Mouse (Mus musculus): ENCODE data around the gene Hist1h4m. TPM values are rescaled to one million over a fixed set of nuclear protein-coding genes. Genes with fewer than 3 reads are reported as not detected.
"Not testable (repeated sequence)": the region's sequence is repeated elsewhere in the genome, so short reads cannot be mapped to it uniquely, and the experiment has no call there.

The Hist1h4m gene
- polyA plus RNA-seq, 1 experiment from 2014 or later: not detected

DNA sequence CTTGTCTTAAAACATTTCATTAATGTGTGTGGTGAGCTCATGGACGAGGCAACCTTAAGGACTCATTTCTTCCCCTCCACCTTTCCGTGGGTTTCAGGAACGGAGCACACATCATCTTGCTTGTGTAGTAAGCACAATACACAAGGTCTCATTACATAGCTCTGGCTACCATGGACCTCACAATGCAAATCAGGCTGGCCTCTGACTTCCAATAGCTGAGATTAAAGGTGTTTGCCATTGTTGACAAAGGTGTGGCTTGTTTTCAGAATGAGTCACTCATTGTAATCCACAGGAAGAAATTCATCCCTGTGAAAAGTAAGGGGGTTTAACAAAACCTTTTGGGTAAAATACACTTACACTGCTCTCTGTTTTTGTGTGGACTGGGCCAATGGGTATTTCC lies 17.0 kb downstream of the Hist1h4m start:
- Histone ChIP-seq H3K4me3 (replicated peaks) (no peak overlapping the region), H3K27me3 (no peaks in the 10 kb centered on the region), H3K4me1 (no peaks in the 10 kb centered on the region), H3K9me3 (no peaks in the 10 kb centered on the region), H3K27ac (no peak overlapping the region), H3K36me3 (replicated peaks) (no peaks in the 10 kb centered on the region), H3K9ac (no peak overlapping the region), H3K4me2 (no peak overlapping the region)
- no peak for ATAC-seq (ENCODE audit: low FRiP score)
- WGBS: 78% methylated on average over 3 of the region's 3 CpGs

DNA sequence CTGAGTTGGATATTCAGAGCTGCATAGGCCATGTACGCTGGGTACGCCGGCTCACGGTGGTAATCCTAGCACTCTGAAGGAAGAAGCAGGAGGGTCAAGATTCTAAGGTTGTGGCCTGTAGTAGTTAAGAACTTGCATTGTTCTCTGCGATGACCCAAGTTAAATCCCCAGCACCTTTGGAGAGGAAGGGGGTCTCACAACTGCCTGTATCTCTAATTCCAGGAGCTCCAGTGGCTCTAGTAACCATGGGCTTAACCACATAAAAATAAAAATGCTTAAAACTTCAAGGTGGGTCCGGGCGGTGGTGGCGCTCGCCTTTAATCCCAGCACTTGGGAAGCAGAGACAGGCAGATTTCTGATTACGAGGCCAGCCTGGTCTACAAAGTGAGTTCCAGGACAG lies 18.8 kb downstream of the Hist1h4m start:
- H3K4me3 ChIP-seq (replicated peaks): no peak overlapping the region
- 88% methylated on average over 10 of the region's 10 CpGs for WGBS

DNA sequence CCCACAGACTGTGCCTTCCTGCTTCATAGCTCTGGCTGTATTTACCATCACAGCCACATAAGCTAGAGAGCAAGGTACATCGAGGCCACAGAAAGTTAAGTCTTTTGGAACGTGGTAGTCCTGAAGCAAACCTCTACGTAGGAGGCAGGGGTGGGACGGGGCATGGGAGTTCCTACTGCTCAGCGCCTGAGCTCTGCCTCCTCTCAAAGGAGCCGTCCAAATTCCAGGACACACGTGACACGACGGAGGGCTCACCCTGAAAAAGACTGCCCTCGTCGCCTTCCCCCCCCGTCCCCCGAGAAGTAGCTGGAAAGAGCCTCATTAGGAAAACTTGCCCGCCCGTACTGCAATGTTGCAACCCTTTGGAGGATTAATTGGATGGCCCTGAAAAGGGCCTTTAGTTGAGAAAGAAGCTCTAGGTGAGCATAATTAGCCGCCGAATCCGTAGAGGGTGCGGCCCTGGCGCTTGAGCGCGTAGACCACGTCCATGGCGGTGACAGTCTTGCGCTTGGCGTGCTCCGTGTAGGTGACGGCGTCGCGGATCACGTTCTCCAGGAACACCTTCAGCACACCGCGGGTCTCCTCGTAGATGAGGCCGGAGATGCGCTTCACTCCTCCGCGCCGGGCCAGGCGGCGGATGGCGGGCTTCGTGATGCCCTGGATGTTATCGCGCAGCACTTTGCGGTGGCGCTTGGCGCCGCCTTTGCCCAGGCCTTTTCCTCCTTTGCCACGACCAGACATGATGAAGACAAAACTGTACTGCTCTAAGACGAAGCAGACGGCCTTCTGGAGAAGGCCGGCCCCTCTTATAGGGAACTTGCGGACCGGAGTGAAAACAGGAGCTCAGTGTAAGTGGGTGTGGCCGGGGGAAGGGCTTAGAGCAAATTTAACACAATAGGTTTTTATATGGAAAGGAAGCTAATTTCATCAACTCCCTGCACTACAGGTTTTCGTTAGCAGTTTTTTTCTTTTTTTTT lies 20.2 kb downstream of the Hist1h4m start, which contains the start of gene Hist1h4n:
Gene Hist1h4n, minus strand, starts transcription at position 779 of the 977 bp plus-strand sequence.
- not testable (repeated sequence) for H3K36me3 ChIP-seq (replicated peaks); H3K4me1 ChIP-seq; H3K27me3 ChIP-seq; H3K9ac ChIP-seq; H3K9me3 ChIP-seq
- ATAC-seq (ENCODE audit: low FRiP score): peak; percentile 84
- Histone ChIP-seq H3K4me3 (replicated peaks) (peak within 1 kb of the TSS; percentile 21), H3K4me2 (peak within 1 kb of the TSS; percentile 40), H3K27ac (peak within 1 kb of the TSS; percentile 81)
- under 1% methylated on average over 26 of the region's 58 CpGs for WGBS

More for the DNA sequence above, 18.8 kb downstream of the Hist1h4m start:
- Histone ChIP-seq H3K36me3 (replicated peaks) (no peaks in the 10 kb centered on the region), H3K4me1 (no peaks in the 10 kb centered on the region), H3K27me3 (no peaks in the 10 kb centered on the region), H3K4me2 (no peak overlapping the region; the same call in 1 of the 2 replicates), H3K27ac (peak overlapping the region; percentile 61; the same call in 1 of the 2 replicates), H3K9me3 (no peaks in the 10 kb centered on the region), H3K9ac (no peak overlapping the region)
- ATAC-seq (ENCODE audit: low FRiP score): no peak

DNA sequence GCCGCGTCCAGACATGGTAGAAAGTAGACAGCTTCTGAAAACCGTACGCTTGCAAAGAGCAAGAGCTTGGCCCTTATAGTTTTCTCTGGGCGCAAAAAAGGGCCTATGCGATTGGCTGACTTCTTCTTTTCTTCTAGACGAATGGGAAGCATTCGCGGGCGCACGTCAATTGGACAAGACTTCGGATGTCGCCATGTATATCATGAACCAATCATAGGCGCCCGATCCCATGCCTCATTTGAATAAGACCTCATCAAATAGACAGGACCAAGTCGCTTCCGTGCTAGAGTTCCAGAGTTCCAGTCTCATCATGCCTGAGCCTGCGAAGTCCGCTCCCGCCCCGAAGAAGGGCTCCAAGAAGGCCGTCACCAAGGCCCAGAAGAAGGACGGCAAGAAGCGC lies 21.9 kb downstream of the Hist1h4m start, which contains the start of the genes Hist1h2ap and Hist1h2br:
Gene Hist1h2ap, minus strand, starts transcription at position 47 of the 400 bp plus-strand sequence.
Gene Hist1h2br, plus strand, starts transcription at position 283 of the 400 bp plus-strand sequence.
- not testable (repeated sequence) for H3K27me3 ChIP-seq; H3K27ac ChIP-seq; H3K36me3 ChIP-seq (replicated peaks); H3K4me2 ChIP-seq; H3K4me3 ChIP-seq (replicated peaks); H3K9ac ChIP-seq; H3K9me3 ChIP-seq; H3K4me1 ChIP-seq
- ATAC-seq (ENCODE audit: low FRiP score): peak; percentile 95
- WGBS: no CpG with 5 or more reads among the region's 24 CpGs

DNA sequence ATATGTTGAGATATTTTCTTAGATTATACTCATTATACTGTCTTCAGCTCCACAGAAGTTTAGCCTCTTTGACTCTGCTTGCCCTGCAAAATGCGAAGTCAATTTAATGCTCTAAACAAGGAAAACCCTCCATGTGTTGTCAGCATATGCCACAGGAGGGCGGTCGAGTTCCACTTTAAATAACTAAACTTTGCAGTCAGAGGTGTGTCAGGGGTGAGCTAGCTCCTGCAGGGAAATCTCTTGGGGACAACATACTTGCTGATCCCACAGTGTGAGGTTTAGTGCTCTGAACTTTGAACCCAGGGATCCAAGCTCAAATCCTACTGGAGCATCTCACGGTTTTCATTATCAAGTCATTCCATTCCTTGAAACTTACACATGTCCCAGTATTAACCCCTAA lies 29.0 kb downstream of the Hist1h4m start:
- not testable (repeated sequence) for H3K9ac ChIP-seq; H3K27ac ChIP-seq; H3K9me3 ChIP-seq; H3K36me3 ChIP-seq (replicated peaks); H3K4me3 ChIP-seq (replicated peaks); H3K4me1 ChIP-seq; H3K27me3 ChIP-seq; H3K4me2 ChIP-seq
- peak; percentile 83 for ATAC-seq (ENCODE audit: low FRiP score)
- WGBS: no CpG with 5 or more reads among the region's 4 CpGs

DNA sequence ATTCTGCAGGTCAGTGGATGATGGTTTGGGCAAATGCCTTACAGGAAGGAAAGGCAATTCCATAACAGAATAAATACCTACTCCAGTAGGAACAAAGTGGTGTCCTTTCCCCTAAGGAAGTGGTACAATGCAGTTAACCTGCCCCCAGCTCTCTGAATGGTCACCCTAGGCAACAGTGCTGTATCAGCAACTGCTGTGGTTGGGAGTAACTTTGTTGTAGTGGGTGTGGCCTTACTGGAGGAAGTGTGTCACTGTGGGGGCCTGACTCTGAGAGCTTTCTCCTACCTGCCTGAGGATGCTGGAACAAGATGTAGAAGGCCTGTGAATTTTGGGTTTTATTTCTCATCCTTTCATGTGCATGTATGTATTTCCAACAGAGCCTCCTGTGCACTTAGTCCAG lies 34.8 kb downstream of the Hist1h4m start:
- H3K4me2 ChIP-seq; ATAC-seq (ENCODE audit: low FRiP score); H3K36me3 ChIP-seq (replicated peaks); H3K4me3 ChIP-seq (replicated peaks); H3K9me3 ChIP-seq; H3K27me3 ChIP-seq; H3K9ac ChIP-seq; H3K27ac ChIP-seq; H3K4me1 ChIP-seq: not testable (repeated sequence)

DNA sequence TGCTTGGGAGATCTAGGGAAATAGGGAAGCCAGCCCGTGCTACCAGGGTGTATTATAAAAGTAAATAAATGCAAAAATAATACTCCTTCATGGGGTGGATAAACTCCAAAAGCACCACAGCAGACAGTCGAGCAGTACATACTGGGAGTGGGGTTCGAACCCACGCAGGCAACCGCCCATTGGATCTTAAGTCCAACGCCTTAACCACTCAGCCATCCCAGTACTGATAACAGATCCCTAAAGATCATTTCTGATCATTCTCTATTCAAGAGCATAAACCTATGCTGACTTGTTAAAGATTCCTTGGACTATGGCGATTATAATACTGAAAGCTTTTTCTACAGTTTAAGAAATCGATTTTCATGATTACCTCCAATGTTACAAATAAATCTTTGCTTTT lies 36.3 kb downstream of the Hist1h4m start:
- H3K27me3 ChIP-seq: no peaks in the 10 kb centered on the region
- no peak overlapping the region for H3K4me2 ChIP-seq
- no peak overlapping the region for H3K27ac ChIP-seq
- H3K4me1 ChIP-seq: no peaks in the 10 kb centered on the region
- H3K4me3 ChIP-seq (replicated peaks): no peak overlapping the region
- H3K36me3 ChIP-seq (replicated peaks): no peaks in the 10 kb centered on the region
- 10% methylated on average over 8 of the region's 8 CpGs for WGBS
- H3K9me3 ChIP-seq: no peaks in the 10 kb centered on the region
- ATAC-seq (ENCODE audit: low FRiP score): no peak
- H3K9ac ChIP-seq: no peak overlapping the region

DNA sequence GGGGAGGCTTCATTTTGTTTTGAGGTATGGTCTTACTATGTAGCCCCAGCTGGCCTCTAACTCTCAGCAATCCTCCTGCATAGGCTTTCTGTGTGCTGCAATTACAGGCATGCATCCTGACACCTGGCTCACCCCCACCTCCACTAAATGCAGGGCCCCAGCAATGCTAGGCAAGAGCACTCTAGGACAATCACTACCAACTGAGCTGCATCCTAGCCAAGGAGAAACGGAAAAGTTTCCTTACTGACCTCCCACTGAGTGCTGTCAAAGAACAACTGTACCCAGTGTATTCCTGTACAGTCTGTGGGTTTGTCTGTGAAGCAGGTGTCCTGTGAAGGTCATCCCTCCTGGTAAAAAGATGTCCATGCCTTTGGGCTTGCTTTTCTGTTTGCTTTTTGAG lies 39.1 kb downstream of the Hist1h4m start:
- WGBS: 26% methylated on average over 1 of the region's 1 CpGs
- not testable (repeated sequence) for H3K36me3 ChIP-seq (replicated peaks)

DNA sequence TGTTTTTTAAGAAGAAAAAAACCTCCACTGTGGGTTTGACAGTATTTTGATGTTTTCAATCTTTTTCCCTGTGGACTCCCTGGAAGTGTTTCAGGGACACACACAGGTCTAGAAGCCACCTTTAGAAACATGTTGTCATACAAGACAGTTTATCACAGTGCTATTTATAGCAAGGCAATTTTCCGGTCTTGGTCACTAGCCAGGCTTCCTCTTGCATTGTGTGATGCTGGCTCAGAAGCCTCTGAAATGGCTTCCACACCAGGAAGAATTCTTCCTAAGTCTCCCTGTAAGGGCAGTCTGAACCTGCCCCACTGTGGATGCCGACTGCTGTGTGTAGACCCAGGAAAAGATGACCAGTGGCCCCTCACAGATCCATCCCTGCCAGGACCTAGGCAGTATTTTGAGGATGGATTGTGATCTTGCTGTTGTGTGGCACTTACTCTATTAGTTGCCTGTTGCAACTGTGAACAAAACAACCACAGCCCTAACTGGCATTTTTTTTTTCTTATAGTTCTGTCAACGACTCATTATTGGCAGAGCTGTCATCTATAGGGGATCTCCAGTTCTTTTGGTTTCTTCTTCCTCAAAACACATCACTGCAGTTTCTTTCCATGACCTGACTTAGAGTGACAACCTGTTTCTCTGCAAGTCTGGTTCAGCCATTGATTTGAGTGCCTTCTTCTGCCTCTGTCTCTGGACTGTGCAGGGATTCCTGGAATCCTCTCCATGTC lies 40.8 kb downstream of the Hist1h4m start:
- Histone ChIP-seq H3K4me2 (no peak overlapping the region), H3K27ac (no peak overlapping the region), H3K27me3 (no peaks in the 10 kb centered on the region), H3K9ac (no peak overlapping the region), H3K4me3 (replicated peaks) (no peak overlapping the region), H3K36me3 (replicated peaks) (no peaks in the 10 kb centered on the region), H3K9me3 (no peaks in the 10 kb centered on the region), H3K4me1 (no peaks in the 10 kb centered on the region)
- WGBS: 74% methylated on average over 3 of the region's 3 CpGs
- no peak for ATAC-seq (ENCODE audit: low FRiP score)

More for the DNA sequence above, 39.1 kb downstream of the Hist1h4m start:
- not testable (repeated sequence) for H3K4me3 ChIP-seq (replicated peaks); H3K9ac ChIP-seq; H3K4me1 ChIP-seq; H3K27me3 ChIP-seq; H3K27ac ChIP-seq; H3K9me3 ChIP-seq; H3K4me2 ChIP-seq; ATAC-seq (ENCODE audit: low FRiP score)

DNA sequence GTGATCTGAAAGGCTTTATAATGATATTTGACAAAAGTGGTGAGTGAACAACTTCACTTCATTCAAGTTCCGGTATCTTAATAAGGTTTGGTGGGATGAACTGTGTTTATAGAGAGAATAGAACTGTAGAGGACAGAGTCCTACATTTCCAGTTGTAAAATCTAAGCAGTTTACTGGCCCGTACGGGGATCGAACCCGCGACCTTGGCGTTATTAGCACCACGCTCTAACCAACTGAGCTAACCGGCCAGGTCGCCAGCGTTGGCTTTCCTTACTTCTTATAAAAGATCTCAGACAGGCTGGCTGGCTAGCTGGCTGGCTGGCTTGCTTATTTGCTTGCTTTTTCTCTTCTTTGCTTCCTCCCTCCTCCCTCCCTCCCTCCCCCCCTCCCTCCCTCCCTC lies 43.6 kb downstream of the Hist1h4m start:
- H3K27ac ChIP-seq: no peak overlapping the region
- H3K4me3 ChIP-seq (replicated peaks): peak overlapping the region; percentile 45
- no peaks in the 10 kb centered on the region for H3K4me1 ChIP-seq
- peak overlapping the region; percentile 44 for H3K4me2 ChIP-seq
- no peaks in the 10 kb centered on the region for H3K27me3 ChIP-seq
- H3K36me3 ChIP-seq (replicated peaks): no peaks in the 10 kb centered on the region
- H3K9ac ChIP-seq: peak overlapping the region; percentile 36; the same call in 1 of the 2 replicates
- under 1% methylated on average over 11 of the region's 11 CpGs for whole genome bisulfite sequencing
- ATAC-seq (ENCODE audit: low FRiP score): peak; percentile 49; the same call in 1 of the 2 replicates
- no peaks in the 10 kb centered on the region for H3K9me3 ChIP-seq

DNA sequence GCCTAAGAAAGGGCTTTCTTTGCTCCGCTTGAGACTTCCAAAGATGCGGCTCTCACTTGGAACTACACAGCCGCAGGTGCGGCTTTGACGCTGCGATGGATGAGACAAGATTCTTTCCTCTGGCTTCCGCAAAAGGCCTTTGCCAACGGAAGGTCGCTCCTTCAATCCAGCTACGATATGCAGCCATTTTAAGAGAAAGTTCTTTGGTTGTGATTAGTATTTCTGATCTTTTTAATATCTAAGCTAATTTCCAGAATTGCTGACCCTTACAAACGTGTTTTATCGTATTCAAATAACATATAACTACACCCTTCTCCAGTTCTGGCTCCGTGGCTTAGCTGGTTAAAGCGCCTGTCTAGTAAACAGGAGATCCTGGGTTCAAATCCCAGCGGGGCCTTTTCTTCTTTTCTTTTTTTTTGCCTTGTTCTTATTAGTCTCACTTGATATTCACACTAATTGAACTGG lies 44.2 kb downstream of the Hist1h4m start:
- WGBS: under 1% methylated on average over 15 of the region's 15 CpGs
- Histone ChIP-seq H3K4me1 (no peaks in the 10 kb centered on the region), H3K4me2 (peak overlapping the region; percentile 44), H3K4me3 (replicated peaks) (peak overlapping the region; percentile 45), H3K27me3 (no peaks in the 10 kb centered on the region), H3K36me3 (replicated peaks) (no peaks in the 10 kb centered on the region), H3K9me3 (no peaks in the 10 kb centered on the region), H3K27ac (peak overlapping the region; percentile 38; the same call in 1 of the 2 replicates), H3K9ac (peak overlapping the region; percentile 36)
- ATAC-seq (ENCODE audit: low FRiP score): peak; percentile 49; the same call in 1 of the 2 replicates

DNA sequence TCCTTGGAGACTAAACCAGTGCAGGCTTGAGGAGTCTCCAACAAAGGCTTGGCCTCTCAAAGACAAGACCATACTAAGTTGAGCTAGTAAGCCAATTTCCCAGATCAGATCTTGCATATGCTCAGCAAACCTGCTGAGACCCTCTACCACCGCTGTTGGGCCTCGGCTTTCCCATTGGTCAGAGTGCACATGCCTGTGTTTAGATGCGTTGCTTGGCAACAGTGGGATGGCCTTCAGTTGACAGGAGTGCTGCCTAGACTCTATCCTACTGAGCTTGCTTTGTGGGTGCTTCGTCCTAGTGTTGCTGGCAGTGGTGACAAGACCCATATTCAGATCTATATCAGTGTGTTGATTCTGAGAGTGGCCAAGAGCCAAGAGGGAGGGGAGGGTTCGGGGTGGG lies 50.1 kb downstream of the Hist1h4m start:
- Histone ChIP-seq H3K9me3 (no peaks in the 10 kb centered on the region; the same call in 1 of the 2 replicates), H3K4me3 (replicated peaks) (no peak overlapping the region), H3K4me1 (0 out of 2 replicates have a peak, but pooled peaks cover 4% of the 10 kb centered on the region), H3K4me2 (no peak overlapping the region), H3K27me3 (no peaks in the 10 kb centered on the region), H3K27ac (no peak overlapping the region), H3K9ac (no peak overlapping the region), H3K36me3 (replicated peaks) (no peaks in the 10 kb centered on the region)
- 14% methylated on average over 5 of the region's 5 CpGs for WGBS
- no peak; the same call in 1 of the 2 replicates for ATAC-seq (ENCODE audit: low FRiP score)
